10 mouse cellular contexts compared by ENCODE assay signal in genomic region chr5:137529221-137529995, GRCm38 (mm10). TPM values are rescaled to one million over a fixed set of nuclear protein-coding genes. Genes with fewer than 3 reads are reported as not detected.
DNase-seq lines count a peak whose midpoint lies in the region; ATAC-seq and TF ChIP-seq lines count a peak whose summit lies in the region.
"Had no signal": no experiment of that assay in that cellular context is flagged by ENCODE, and none has a peak within 500 bp of the region (broad histone marks: within the 10 kb centered on the region; RNA-seq: fewer than 3 reads in every experiment).

No protein-coding gene starts in this region.

- H3K4me2 ChIP-seq in liver, embryonic 11.5 days, result no peak overlapping the region
- peak overlapping the region; percentile 97 for H3K4me2 ChIP-seq in hindbrain, postnatal 0 days (ENCODE audit: low read depth, low read length)
- peak overlapping the region; percentile 91; the same call in 1 of the 2 replicates for H3K4me2 ChIP-seq in midbrain, postnatal 0 days (ENCODE audit: low read depth, low read length, poor library complexity, severe bottlenecking)

- H3K9ac ChIP-seq in liver, embryonic 11.5 days (ENCODE audit: low read depth, low read length), result no peak overlapping the region
- 0 out of 2 replicates have a peak overlapping the region, but pooled peaks have one; percentile 3 for H3K9ac ChIP-seq in hindbrain, postnatal 0 days (replicated peaks; ENCODE audit: low read length)
- peak overlapping the region; percentile 95; the same call in 1 of the 2 replicates for H3K9ac ChIP-seq in midbrain, postnatal 0 days (replicated peaks; ENCODE audit: low read length, poor library complexity, severe bottlenecking)

- 0 out of 2 replicates have a peak overlapping the region, but pooled peaks have one; percentile 7 for H3K4me3 ChIP-seq in liver, embryonic 11.5 days (ENCODE audit: low read depth, low read length)
- H3K4me3 ChIP-seq in hindbrain, postnatal 0 days (ENCODE audit: low read length), result no peak overlapping the region
- peak overlapping the region; percentile 83 for H3K4me3 ChIP-seq in midbrain, postnatal 0 days (ENCODE audit: low read depth, low read length)

- ATAC-seq in liver, embryonic 11.5 days (replicated peaks; ENCODE audit: low FRiP score), result no peak
- ATAC-seq in hindbrain, postnatal 0 days, result no peak
- no peak for ATAC-seq in midbrain, postnatal 0 days (ENCODE audit: low FRiP score)
- no peak for ATAC-seq in erythroid progenitor cell, adult 5-6 weeks (replicated peaks; ENCODE audit: low FRiP score, poor library complexity, severe bottlenecking)
- ATAC-seq: lung, postnatal 0 days had no signal

- TF ChIP-seq CTCF in hindbrain, postnatal 0 days (IDR thresholded peaks at IDR 0.05; ENCODE audit: low read depth), result no peak
- no peak for TF ChIP-seq CTCF in midbrain, postnatal 0 days (IDR thresholded peaks at IDR 0.05)

- 83% methylated on average over 15 of the region's 15 CpGs for WGBS in liver, embryonic 11.5 days
- 63% methylated on average over 15 of the region's 15 CpGs for WGBS in hindbrain, postnatal 0 days
- WGBS in midbrain, postnatal 0 days, result 65% methylated on average over 15 of the region's 15 CpGs

- H3K9me3 ChIP-seq in liver, embryonic 11.5 days (ENCODE audit: control insufficient read depth, low read length), result no peaks in the 10 kb centered on the region
- H3K9me3 ChIP-seq in hindbrain, postnatal 0 days (ENCODE audit: low read length), result no peaks in the 10 kb centered on the region
- no peaks in the 10 kb centered on the region for H3K9me3 ChIP-seq in midbrain, postnatal 0 days (ENCODE audit: low read length)

- peaks cover 41% of the 10 kb centered on the region for H3K36me3 ChIP-seq in liver, embryonic 11.5 days (ENCODE audit: control insufficient read depth, insufficient read depth, low read length)
- peaks cover 18% of the 10 kb centered on the region for H3K36me3 ChIP-seq in hindbrain, postnatal 0 days (ENCODE audit: insufficient read depth, low read length)
- peaks cover 49% of the 10 kb centered on the region for H3K36me3 ChIP-seq in midbrain, postnatal 0 days (ENCODE audit: insufficient read depth, low read length)

- no peak overlapping the region for H3K27ac ChIP-seq in liver, embryonic 11.5 days (ENCODE audit: low read depth, low read length)
- peak overlapping the region; percentile 97; the same call in 1 of the 2 replicates for H3K27ac ChIP-seq in hindbrain, postnatal 0 days
- peak overlapping the region; percentile 98 for H3K27ac ChIP-seq in midbrain, postnatal 0 days (ENCODE audit: low read depth, low read length)

- H3K4me1 ChIP-seq in liver, embryonic 11.5 days (replicated peaks; ENCODE audit: control insufficient read depth, insufficient read depth, low read length), result peaks cover 29% of the 10 kb centered on the region
- H3K4me1 ChIP-seq in hindbrain, postnatal 0 days (ENCODE audit: insufficient read depth, low read length), result peaks cover 16% of the 10 kb centered on the region
- H3K4me1 ChIP-seq in midbrain, postnatal 0 days (ENCODE audit: insufficient read depth, low read length), result no peaks in the 10 kb centered on the region; the same call in 1 of the 2 replicates

- H3K27me3 ChIP-seq in liver, embryonic 11.5 days (replicated peaks; ENCODE audit: control insufficient read depth, insufficient read depth, low read length), result no peaks in the 10 kb centered on the region
- no peaks in the 10 kb centered on the region for H3K27me3 ChIP-seq in hindbrain, postnatal 0 days (ENCODE audit: insufficient read depth, low read length)
- H3K27me3 ChIP-seq in midbrain, postnatal 0 days (ENCODE audit: insufficient read depth, low read length), result no peaks in the 10 kb centered on the region

- DNase-seq in adrenal gland, adult 2 months, result peak; percentile 26
- DNase-seq in adrenal gland, postnatal 36 days, result no peak
- DNase-seq in liver, embryonic 11.5 days (ENCODE audit: low spot score), result no peak
- no peak for DNase-seq in liver
- no peak for DNase-seq in hindbrain, postnatal 0 days (ENCODE audit: low spot score)
- DNase-seq in midbrain, postnatal 0 days (ENCODE audit: low spot score), result no peak
- DNase-seq in B cell, adult 2 months, result no peak
- DNase-seq: kidney, adult 2 months had no signal

RNA-seq across cellular contexts. Expression of gene Epo, which starts 3.6 kb away (rescaled TPM):
- total RNA-seq in adrenal gland, adult 2 months (2021), result not detected
- polyA plus RNA-seq in adrenal gland, adult 2 months (2012; rRNA removed), result not detected in 2 replicates
- not detected for total RNA-seq in adrenal gland, postnatal 36 days (2021)
- polyA plus RNA-seq in liver, embryonic 11.5 days (2014; fragmentation: Nextera tagmentation; extraction: Ambion mirVana), result 4.6 and 7.8 TPM in 2 replicates
- not detected in 2 replicates for total RNA-seq in hindbrain, postnatal 0 days (2014; rRNA removed)
- not detected in 2 replicates for polyA plus RNA-seq in hindbrain, postnatal 0 days (2015; fragmentation: Nextera tagmentation; extraction: Ambion mirVana)
- total RNA-seq in midbrain, postnatal 0 days (2014; rRNA removed), result not detected in 2 replicates
- not detected in 2 replicates for polyA plus RNA-seq in midbrain, postnatal 0 days (2015; fragmentation: Nextera tagmentation; extraction: Ambion mirVana)
- total RNA-seq in erythroid progenitor cell, adult 5-6 weeks (2015; ENCODE audit: low replicate concordance), result not detected in 2 replicates
- total RNA-seq in erythroid progenitor cell, adult 5-6 weeks (2017; ENCODE audit: low replicate concordance), result not detected in 2 replicates
- polyA plus RNA-seq: kidney, adult 2 months; lung, postnatal 0 days had no signal

RNA-seq across cellular contexts. Expression of gene Gnb2, which starts 3.9 kb away (rescaled TPM):
- total RNA-seq in adrenal gland, adult 2 months (2021), result 100 to 1,000 TPM; 553 to 611 TPM
- polyA plus RNA-seq in adrenal gland, adult 2 months (2012; rRNA removed), result 1,578 and 1,712 TPM in 2 replicates
- total RNA-seq in adrenal gland, postnatal 36 days (2021), result 100 to 1,000 TPM; 544 to 638 TPM
- 306 and 319 TPM in 2 replicates for polyA plus RNA-seq in liver, embryonic 11.5 days (2014; fragmentation: Nextera tagmentation; extraction: Ambion mirVana)
- total RNA-seq in hindbrain, postnatal 0 days (2014; rRNA removed), result 1,135 and 1,251 TPM in 2 replicates
- 570 and 592 TPM in 2 replicates for polyA plus RNA-seq in hindbrain, postnatal 0 days (2015; fragmentation: Nextera tagmentation; extraction: Ambion mirVana)
- total RNA-seq in midbrain, postnatal 0 days (2014; rRNA removed), result 1,154 and 1,456 TPM in 2 replicates
- polyA plus RNA-seq in midbrain, postnatal 0 days (2015; fragmentation: Nextera tagmentation; extraction: Ambion mirVana), result 590 and 632 TPM in 2 replicates
- total RNA-seq in erythroid progenitor cell, adult 5-6 weeks (2015; ENCODE audit: low replicate concordance), result 253 and 262 TPM in 2 replicates
- total RNA-seq in erythroid progenitor cell, adult 5-6 weeks (2017; ENCODE audit: low replicate concordance), result 152 and 170 TPM in 2 replicates

RNA-seq across cellular contexts. Expression of gene Gigyf1, which starts 11.1 kb away (rescaled TPM):
- total RNA-seq in adrenal gland, adult 2 months (2021), result 10 to 100 TPM; 25.4 to 31.0 TPM
- polyA plus RNA-seq in adrenal gland, adult 2 months (2012; rRNA removed), result 37.1 and 38.0 TPM in 2 replicates
- total RNA-seq in adrenal gland, postnatal 36 days (2021), result 10 to 100 TPM; 32.0 to 32.8 TPM
- polyA plus RNA-seq in liver, embryonic 11.5 days (2014; fragmentation: Nextera tagmentation; extraction: Ambion mirVana), result 7.0 and 9.0 TPM in 2 replicates
- 20.3 and 21.4 TPM in 2 replicates for total RNA-seq in hindbrain, postnatal 0 days (2014; rRNA removed)
- 15.1 and 16.2 TPM in 2 replicates for polyA plus RNA-seq in hindbrain, postnatal 0 days (2015; fragmentation: Nextera tagmentation; extraction: Ambion mirVana)
- total RNA-seq in midbrain, postnatal 0 days (2014; rRNA removed), result 23.6 and 30.8 TPM in 2 replicates
- 16.3 and 17.8 TPM in 2 replicates for polyA plus RNA-seq in midbrain, postnatal 0 days (2015; fragmentation: Nextera tagmentation; extraction: Ambion mirVana)
- 5.4 and 5.8 TPM in 2 replicates for total RNA-seq in erythroid progenitor cell, adult 5-6 weeks (2015; ENCODE audit: low replicate concordance)
- 8.1 and 11.2 TPM in 2 replicates for total RNA-seq in erythroid progenitor cell, adult 5-6 weeks (2017; ENCODE audit: low replicate concordance)

RNA-seq across cellular contexts. Expression of gene Actl6b, which starts 23.9 kb away (rescaled TPM):
- 1 to 10 TPM; 2.8 to 5.2 TPM for total RNA-seq in adrenal gland, adult 2 months (2021)
- polyA plus RNA-seq in adrenal gland, adult 2 months (2012; rRNA removed), result 6.0 and 10.0 TPM in 2 replicates
- total RNA-seq in adrenal gland, postnatal 36 days (2021), result 1 to 10 TPM; 2.6 to 3.3 TPM
- polyA plus RNA-seq in liver, embryonic 11.5 days (2014; fragmentation: Nextera tagmentation; extraction: Ambion mirVana), result 0.70 and 0.79 TPM in 2 replicates
- total RNA-seq in hindbrain, postnatal 0 days (2014; rRNA removed), result 192 and 253 TPM in 2 replicates
- 204 and 207 TPM in 2 replicates for polyA plus RNA-seq in hindbrain, postnatal 0 days (2015; fragmentation: Nextera tagmentation; extraction: Ambion mirVana)
- 248 and 270 TPM in 2 replicates for total RNA-seq in midbrain, postnatal 0 days (2014; rRNA removed)
- polyA plus RNA-seq in midbrain, postnatal 0 days (2015; fragmentation: Nextera tagmentation; extraction: Ambion mirVana), result 264 and 287 TPM in 2 replicates
- not detected in 2 replicates for total RNA-seq in erythroid progenitor cell, adult 5-6 weeks (2015; ENCODE audit: low replicate concordance)
- not detected in 2 replicates for total RNA-seq in erythroid progenitor cell, adult 5-6 weeks (2017; ENCODE audit: low replicate concordance)
- polyA plus RNA-seq: lung, postnatal 0 days had no signal

RNA-seq across cellular contexts. Expression of gene Pop7, which starts 27.1 kb away (rescaled TPM):
- 10 to 100 TPM; 23.0 to 31.7 TPM for total RNA-seq in adrenal gland, adult 2 months (2021)
- polyA plus RNA-seq in adrenal gland, adult 2 months (2012; rRNA removed), result 46.9 and 48.7 TPM in 2 replicates
- total RNA-seq in adrenal gland, postnatal 36 days (2021), result 10 to 100 TPM; 25.6 to 27.0 TPM
- polyA plus RNA-seq in liver, embryonic 11.5 days (2014; fragmentation: Nextera tagmentation; extraction: Ambion mirVana), result 61.4 and 70.6 TPM in 2 replicates
- 62.1 and 83.5 TPM in 2 replicates for total RNA-seq in hindbrain, postnatal 0 days (2014; rRNA removed)
- polyA plus RNA-seq in hindbrain, postnatal 0 days (2015; fragmentation: Nextera tagmentation; extraction: Ambion mirVana), result 82.2 and 85.3 TPM in 2 replicates
- 73.2 and 95.3 TPM in 2 replicates for total RNA-seq in midbrain, postnatal 0 days (2014; rRNA removed)
- polyA plus RNA-seq in midbrain, postnatal 0 days (2015; fragmentation: Nextera tagmentation; extraction: Ambion mirVana), result 91.5 and 95.6 TPM in 2 replicates
- 2.9 and 23.5 TPM in 2 replicates for total RNA-seq in erythroid progenitor cell, adult 5-6 weeks (2015; ENCODE audit: low replicate concordance)
- 0.38 and 10.8 TPM in 2 replicates for total RNA-seq in erythroid progenitor cell, adult 5-6 weeks (2017; ENCODE audit: low replicate concordance)
